Mouse (Mus musculus): ENCODE data around the gene Opn4. TPM values are rescaled to one million over a fixed set of nuclear protein-coding genes. Genes with fewer than 3 reads are reported as not detected.

The Opn4 gene
- 1 to 10 TPM; 1.9 to 2.5 TPM for total RNA-seq (2021)
- long read RNA-seq, experiment 1, partial matches to known transcripts: 2 of 10 reads
- long read RNA-seq, experiment 1, other reads (novel, unspliced or antisense): 8 of 10 reads
- long read RNA-seq, experiment 2, partial matches to known transcripts: 1 of 14 reads
- long read RNA-seq, experiment 2, other reads (novel, unspliced or antisense): 13 of 14 reads

GRCm38 (mm10) chr14:34599941-34600340, at the start of gene Opn4:
Gene Opn4, minus strand, starts transcription at chr14:34600142.
- DNase-seq: no peak

DNA sequence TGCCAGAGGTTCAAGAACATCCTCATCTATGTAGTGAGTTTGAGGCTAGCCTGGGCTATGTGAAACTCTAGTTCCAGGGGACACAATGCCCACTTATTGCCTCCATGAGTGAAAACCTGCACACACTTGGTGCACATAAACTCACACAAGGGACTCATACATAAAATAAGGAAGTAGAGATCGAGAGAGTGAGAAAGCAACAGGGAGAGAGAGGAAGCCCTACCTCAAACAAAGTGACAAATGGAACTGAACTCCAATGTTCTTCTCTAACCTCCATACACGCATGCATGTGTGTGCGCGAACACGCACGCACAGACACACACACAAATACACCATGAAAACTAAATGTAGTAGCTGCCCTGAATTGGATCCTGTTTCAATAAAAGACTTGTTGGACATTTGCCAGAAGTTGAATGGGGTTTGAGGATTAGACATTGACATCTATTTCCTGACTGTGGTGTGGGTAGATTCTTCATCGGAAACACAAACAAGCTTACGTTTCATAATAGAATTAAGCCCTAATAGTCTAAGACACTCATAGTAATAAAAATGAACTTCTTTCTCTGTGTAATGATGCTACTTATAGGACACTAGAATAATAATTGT, 48.0 kb upstream of the Opn4 start:
- no peak for DNase-seq

DNA sequence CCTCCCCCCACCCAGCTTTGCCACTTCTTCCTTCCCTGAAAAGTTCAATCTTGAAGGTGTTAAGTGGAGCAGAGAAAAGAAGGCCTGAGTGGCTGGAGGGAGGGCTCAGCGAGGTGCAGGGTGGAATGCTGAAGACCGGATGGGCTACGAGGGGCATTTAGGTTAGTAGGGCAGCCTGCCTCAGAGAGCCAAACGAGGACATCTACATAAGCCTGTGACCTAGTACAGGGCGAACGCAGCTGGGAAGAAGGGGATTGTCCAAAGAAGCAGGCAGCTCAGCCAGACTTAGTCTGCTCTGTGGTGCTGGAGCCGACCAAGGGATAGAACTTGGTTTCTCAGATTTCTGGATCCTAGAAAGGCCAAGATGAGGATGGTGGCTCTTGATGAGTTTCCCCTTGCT, 44.2 kb upstream of the Opn4 start:
- no peak for DNase-seq

- DNase-seq: no peak
Measured at GRCm38 (mm10) chr14:34635721-34636120, 35.8 kb upstream of the Opn4 start.

GRCm38 (mm10) chr14:34635192-34635591, 35.2 kb upstream of the Opn4 start:
- DNase-seq: no peak

GRCm38 (mm10) chr14:34632722-34633448, 32.9 kb upstream of the Opn4 start:
- DNase-seq: no peak

- DNase-seq: no peak
Measured at GRCm38 (mm10) chr14:34626824-34627223, 26.9 kb upstream of the Opn4 start.

DNA sequence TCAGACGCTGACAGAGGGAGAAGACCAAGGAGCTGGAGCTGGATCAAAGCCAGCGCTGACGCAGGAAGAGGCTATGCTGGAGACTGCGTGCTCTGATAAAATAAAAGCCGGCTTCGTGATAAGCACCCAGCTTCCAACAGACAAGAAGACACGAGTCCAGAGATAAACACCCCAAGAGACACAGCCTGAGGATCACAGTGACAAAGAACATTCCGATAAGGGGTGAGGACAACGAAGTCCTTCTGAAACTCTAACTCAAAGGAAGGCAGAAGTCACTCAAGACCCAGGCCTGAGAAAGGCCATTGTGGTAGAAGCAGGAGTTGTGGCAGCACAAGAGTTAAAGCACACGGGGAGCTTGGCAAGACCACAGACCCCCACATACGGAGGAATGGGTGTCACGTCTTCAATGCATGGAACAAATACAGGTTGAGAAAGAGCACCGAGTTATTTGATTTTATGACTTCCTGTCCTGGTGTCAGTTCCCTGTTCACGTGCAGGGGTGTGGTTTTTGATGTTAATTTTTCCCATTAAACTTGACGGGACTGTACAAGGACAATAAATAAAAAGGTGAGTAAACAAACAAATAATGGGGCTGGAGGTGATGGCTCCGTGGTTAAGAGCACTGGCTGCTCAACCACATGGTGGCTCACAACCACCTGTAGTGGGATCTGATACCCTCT, 23.7 kb upstream of the Opn4 start:
- DNase-seq: no peak

DNA sequence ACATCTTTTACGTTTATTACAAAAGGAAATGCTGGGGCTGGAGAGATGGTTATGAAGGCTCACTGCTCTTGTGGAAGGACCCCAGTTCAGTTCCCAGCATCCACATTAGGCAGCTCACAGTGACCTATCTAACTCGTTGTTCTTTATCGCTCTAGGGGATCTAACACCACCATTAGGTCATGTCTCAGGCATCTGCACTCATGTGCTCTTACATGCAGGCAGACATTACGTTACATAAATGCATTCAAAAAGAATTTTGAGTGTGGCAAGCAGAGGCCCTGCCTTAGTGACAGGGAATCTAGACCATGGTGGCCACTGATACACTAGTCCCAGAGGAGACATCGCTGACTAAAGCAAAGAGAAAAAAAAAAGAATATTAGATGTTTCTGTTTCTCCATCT, 23.1 kb upstream of the Opn4 start:
- DNase-seq: no peak

GRCm38 (mm10) chr14:34620611-34621376, 20.9 kb upstream of the Opn4 start:
- peak; percentile 27 to 67 for DNase-seq

DNA sequence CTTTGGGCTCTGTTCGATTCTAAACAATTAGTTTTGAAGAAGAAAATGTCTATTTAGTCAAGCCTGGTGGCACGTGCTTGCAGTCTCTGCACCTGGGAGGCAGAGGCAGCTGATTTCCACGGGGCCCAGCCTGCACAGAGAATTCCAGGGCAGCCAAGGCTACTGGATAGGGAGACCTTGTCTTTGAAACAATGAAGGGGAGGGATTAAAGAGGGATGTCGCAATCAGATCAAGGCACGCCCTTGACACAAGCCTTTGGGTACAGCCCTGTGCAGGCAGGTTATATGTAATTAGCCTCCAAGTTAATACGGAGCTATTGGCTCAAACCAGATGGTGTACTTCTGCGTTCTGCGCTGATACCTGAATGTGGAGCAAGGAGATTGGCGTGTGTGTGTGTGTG, 18.9 kb upstream of the Opn4 start:
- no peak for DNase-seq

GRCm38 (mm10) chr14:34616821-34617220, 16.9 kb upstream of the Opn4 start:
- peak; percentile 80 to 92 for DNase-seq

GRCm38 (mm10) chr14:34615625-34616024, 15.7 kb upstream of the Opn4 start:
- no peak for DNase-seq

DNA sequence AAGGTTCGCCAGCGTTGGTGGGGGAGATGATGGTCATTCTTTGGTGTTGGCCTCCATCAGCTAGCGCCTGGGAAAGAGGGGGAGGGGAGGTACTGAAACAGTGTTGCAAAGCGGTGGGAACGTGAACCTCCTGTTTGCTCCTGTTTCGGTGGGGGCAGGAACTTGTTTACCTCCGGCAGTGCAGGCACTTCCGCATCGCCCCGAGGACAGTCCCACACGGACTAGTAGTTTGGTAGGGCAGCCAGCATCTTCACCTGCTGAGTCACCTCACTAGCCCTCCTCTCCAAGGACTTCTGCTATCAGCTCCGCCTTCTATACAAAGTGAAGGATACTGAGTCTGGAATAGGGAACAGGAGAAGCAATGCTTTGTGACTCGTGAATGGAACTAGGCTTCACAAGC, 15.1 kb upstream of the Opn4 start:
- no peak for DNase-seq

GRCm38 (mm10) chr14:34614551-34614950, 14.6 kb upstream of the Opn4 start:
- no peak for DNase-seq

DNA sequence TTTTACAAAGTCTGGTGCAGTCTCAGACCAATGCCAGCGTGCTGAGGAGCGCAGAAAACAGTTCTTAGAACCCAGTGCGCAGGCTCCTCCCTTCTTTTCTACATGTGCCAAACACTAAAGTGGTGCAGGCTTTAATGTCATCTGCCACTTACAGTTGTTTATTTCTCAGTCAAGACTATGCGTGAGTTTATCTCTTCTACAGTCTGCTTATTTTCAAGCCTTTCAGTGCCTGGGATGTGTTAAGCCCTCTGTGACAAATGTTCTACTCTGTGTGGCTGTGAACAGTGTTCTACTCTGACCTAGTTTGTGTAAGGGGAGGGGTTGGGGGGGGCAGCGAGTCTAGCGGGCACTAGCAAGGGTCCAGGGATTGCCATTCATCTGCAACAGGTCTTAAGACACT, 13.6 kb upstream of the Opn4 start:
- DNase-seq: no peak

DNA sequence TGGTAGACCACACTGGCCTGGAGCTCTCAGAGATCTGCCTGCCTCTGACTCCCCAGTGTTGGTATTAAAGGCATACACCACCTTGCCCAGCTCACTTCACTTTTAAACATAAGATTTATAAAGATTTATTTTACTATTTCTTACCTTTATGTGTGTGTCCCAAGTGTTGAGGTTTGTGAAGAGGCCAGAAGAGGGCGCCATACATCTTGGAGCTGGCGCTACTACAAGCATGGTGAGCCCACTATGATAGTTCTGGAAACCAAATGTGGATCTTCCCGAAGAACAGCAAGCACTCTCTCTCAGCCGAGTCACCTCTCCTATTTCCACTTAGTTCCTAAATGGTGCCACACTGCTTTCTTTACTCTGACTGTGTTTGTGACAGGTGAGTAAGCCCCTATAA, 12.3 kb upstream of the Opn4 start:
- DNase-seq: no peak

GRCm38 (mm10) chr14:34611591-34611990, 11.6 kb upstream of the Opn4 start:
- no peak for DNase-seq

- DNase-seq: no peak
Measured at GRCm38 (mm10) chr14:34601910-34602309, 2.0 kb upstream of the Opn4 start.

DNA sequence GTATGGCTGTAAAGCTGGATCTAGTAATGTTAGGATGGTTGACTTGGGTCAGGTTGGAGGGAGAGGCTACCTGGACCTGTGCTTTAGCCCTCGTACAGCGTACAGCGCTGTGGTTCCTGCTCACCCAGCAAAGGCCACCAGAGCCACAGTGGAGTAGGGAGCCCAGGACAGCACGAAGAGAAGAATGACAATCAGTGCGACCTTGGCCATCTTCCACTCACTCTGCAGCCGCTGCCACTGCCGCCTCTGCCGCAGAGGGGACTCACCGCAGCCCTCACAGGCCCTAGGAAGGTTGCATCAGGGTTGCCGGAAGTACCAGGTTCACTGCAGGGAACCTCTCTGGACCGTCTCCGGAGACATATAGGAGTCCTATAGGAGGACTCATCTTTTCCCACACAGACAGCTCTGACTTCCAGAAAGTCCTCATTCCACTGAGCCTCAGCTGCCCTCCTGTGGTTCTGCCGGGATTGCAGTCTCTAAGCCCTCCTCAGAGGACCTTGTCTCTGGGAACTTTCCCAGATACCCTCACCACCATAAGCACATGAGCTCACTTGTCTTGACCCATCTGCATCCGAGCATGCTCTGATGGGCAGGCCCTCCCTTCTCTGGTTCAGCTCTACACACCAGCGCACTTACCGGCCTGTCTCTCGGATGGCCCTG, 4.2 kb downstream of the Opn4 start:
- DNase-seq: no peak

DNA sequence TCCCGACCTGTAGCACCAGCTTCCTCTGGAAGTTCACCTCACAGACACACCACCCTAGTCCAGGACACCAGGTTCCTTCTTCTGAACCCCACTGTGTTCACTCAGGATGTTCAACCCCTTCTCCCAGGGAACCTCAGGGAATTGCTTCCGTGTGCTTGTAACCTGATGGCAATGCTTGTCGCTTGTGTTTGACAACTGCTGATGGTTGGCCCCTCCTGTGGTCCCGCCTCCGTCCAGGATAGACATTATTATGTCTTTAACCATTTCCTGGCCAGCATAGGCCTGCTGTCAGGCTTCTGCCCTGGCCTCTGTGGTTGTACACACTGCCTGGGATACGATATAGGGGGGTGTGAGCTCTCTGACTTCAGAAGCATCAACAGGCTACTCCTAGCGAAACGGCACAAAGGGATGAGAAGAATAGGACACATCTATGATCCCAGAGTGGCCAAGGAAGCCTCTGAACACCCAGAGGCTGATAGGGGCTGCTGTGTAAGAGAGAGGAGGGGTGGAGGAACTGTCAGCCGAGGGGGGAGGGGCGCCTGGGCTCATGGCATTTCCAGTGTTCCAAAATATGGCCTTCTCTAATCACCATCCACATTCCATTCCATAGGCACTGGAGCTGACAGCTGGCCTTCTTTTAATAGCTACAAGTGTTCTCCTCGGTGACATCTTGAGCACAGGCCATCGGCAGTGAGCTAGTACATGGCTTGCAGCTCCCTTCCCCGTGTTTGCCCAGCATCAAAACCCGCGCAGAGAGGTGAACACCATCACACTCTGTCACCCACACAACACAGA, 8.0 kb downstream of the Opn4 start:
- peak in 1 of 2 experiments; percentile 53 for DNase-seq

Data from heart, adult 18-20 months (tissue).